Mouse (Mus musculus) embryonic fibroblast, embryonic 13.5 days (primary cell): ENCODE results near the gene Kiss1r.

Source experiments
- CTCF ChIP-seq: IDR thresholded peaks from 2 replicates; pipeline ENCODE4 v1.5.1; 2011; ENCODE audit warnings: mild to moderate bottlenecking, control low read depth, low read length, moderate library complexity, borderline replicate concordance; ENCODE audit not compliant: insufficient read depth
- POLR2A ChIP-seq: IDR thresholded peaks from 2 replicates; pipeline ENCODE4 v1.6.1; 2011; ENCODE audit warnings: low read depth, mild to moderate bottlenecking, control low read depth, low read length, moderate library complexity

- TF ChIP-seq POLR2A = no peak
- no peak for TF ChIP-seq CTCF
These were observed 8.3 kb upstream of the Kiss1r start, which contains the start of gene Med16 for GRCm38 (mm10) chr10:79908167-79909091.
